Mouse (Mus musculus) embryonic facial prominence, embryonic 14.5 days (tissue): ENCODE measurements around the gene Treh. TPM values are rescaled to one million over a fixed set of nuclear protein-coding genes. Genes with fewer than 3 reads are reported as not detected.

Experiments used
- ATAC-seq: fragments of 200-750 bp; cut with Nextera tagmentation; 2 replicates; pipeline ENCODE4 v1.8.0; 2017; ENCODE audit warnings: low read depth, moderate number of reproducible peaks, moderate TSS enrichment
- DNase-seq: peaks from one replicate; pipeline ENCODE4 v3.0.0-alpha.2; 2015; ENCODE audit warnings: low spot score
- H3K27ac ChIP-seq: fragments of 300-500 bp; sonication (generic); replicated peaks from 2 replicates; pipeline ENCODE4 v1.5.1; 2014; ENCODE audit warnings: low read depth, mild to moderate bottlenecking, low read length, moderate library complexity
- H3K27me3 ChIP-seq: fragments of 300-500 bp; sonication (generic); replicated peaks from 2 replicates; pipeline ENCODE4 v1.6.1; 2014; ENCODE audit warnings: low read length; ENCODE audit not compliant: control insufficient read depth, insufficient read depth
- H3K36me3 ChIP-seq: fragments of 300-500 bp; sonication (generic); 2 replicates; pipeline ENCODE4 v1.6.1; 2014; ENCODE audit warnings: low read length, mixed read lengths; ENCODE audit not compliant: control insufficient read depth, insufficient read depth
- H3K4me1 ChIP-seq: fragments of 300-500 bp; sonication (generic); 2 replicates; pipeline ENCODE4 v1.6.1; 2014; ENCODE audit warnings: antibody characterized with exemption, low read length; ENCODE audit not compliant: control insufficient read depth, insufficient read depth
- H3K4me2 ChIP-seq: fragments of 300-500 bp; sonication (generic); 2 replicates; pipeline ENCODE4 v1.6.1; 2014; ENCODE audit warnings: low read depth, mild to moderate bottlenecking, low read length, moderate library complexity, mixed read lengths
- H3K4me3 ChIP-seq: fragments of 300-500 bp; sonication (generic); 2 replicates; pipeline ENCODE4 v1.5.1; 2014; ENCODE audit warnings: low read depth, mild to moderate bottlenecking, low read length
- H3K9ac ChIP-seq: fragments of 300-500 bp; sonication (generic); 2 replicates; pipeline ENCODE4 v1.6.1; 2014; ENCODE audit warnings: low read depth, mild to moderate bottlenecking, low read length, moderate library complexity, mixed read lengths
- H3K9me3 ChIP-seq: fragments of 300-500 bp; sonication (generic); 2 replicates; pipeline ENCODE4 v1.6.1; 2016; ENCODE audit warnings: low read length; ENCODE audit not compliant: control insufficient read depth
- WGBS: fragments of 180-500 bp; shearing (Covaris S2); extraction: QIAGEN DNeasy Blood & Tissue Kit; methylation state at CpG from one replicate; pipeline ENCODE4 v1.1.7; 2014; 5-methylcytosine and 5-hydroxymethylcytosine counted together
- polyA plus RNA-seq: library from polyadenylated mRNA; unstranded; fragments of >200 nt; fragmentation: Nextera tagmentation; extraction: Ambion mirVana; gene quantifications from 2 replicates; pipeline ENCODE4 v1.2.1, GENCODE M21; 2014

The Treh gene
- polyA plus RNA-seq, 1 experiment from 2014 or later: not detected

DNA sequence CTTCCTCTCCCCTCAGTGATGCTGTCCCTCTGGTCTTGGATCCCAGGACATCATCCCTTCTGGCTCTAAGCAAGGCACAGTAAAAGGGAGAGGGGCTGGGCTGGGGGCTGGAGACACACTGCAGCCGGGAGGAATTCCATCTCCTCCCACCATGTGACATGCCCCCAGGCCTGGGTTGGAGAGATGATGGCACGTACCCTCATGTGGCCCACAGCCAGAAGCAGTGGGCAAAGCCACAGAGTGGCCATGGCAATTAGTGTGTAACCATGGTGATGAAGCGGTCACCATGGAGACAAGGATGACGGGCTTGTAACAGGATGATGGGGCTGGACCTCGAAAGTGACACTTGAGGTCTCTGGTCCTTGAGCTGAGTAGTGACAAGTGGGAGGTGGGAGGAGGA, 13.6 kb downstream of the Treh start:
- Histone ChIP-seq H3K4me2 (no peak overlapping the region), H3K36me3 (peaks cover 50% of the 10 kb centered on the region), H3K4me3 (no peak overlapping the region), H3K4me1 (no peaks in the 10 kb centered on the region), H3K9me3 (no peaks in the 10 kb centered on the region), H3K27me3 (no peaks in the 10 kb centered on the region), H3K27ac (no peak overlapping the region), H3K9ac (no peak overlapping the region)
- WGBS: 55% methylated on average over 5 of the region's 5 CpGs
- ATAC-seq (no peak), DNase-seq (no peak)

DNA sequence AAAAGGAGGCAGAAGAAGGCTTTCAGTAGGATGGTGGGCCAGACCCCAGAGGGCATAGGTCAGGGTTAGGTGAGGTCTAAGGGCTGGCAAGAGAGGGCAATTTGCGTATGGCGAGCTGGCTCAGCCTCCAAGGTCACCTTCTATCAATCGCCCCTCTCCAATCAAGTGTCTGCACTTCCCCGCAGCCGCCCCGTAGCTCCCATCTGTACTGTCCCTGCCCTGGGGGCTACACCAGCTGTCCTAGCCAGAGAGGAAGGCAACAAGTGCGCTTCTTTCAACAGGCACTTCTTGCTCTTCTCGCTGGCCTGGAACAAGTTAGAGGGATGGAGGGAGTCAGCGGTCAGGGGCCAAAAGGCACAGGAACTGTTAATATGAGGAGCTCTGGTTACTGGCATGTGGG, 15.0 kb downstream of the Treh start:
- DNase-seq: no peak
- H3K9me3 ChIP-seq: no peaks in the 10 kb centered on the region
- H3K9ac ChIP-seq: no peak overlapping the region
- peaks cover 59% of the 10 kb centered on the region for H3K36me3 ChIP-seq
- 60% methylated on average over 9 of the region's 9 CpGs for WGBS
- H3K4me1 ChIP-seq: no peaks in the 10 kb centered on the region
- H3K4me2 ChIP-seq: no peak overlapping the region
- H3K4me3 ChIP-seq: no peak overlapping the region
- H3K27ac ChIP-seq: no peak overlapping the region
- H3K27me3 ChIP-seq: no peaks in the 10 kb centered on the region
- no peak for ATAC-seq

DNA sequence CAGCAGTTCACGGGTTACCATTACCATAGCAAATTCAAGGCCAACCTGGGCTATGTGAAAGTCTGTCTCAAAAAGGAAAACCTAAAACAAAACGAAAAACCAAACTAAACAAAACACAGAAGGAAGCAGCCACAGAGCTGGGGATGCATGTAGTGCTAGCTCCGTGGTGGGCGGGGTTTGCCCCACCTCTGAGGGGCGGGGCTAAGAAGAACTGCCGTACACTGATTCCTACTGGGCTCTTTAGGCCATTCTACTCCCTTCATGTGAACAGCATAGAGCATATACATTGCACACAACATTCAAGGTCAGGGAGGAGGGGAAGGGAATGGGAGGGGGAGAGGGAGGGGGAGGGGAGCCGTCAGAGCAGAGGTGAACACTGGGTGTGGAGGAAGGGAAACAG, 17.6 kb downstream of the Treh start:
- Histone ChIP-seq H3K9ac (no peak overlapping the region), H3K27ac (no peak overlapping the region), H3K27me3 (no peaks in the 10 kb centered on the region), H3K9me3 (no peaks in the 10 kb centered on the region), H3K4me1 (no peaks in the 10 kb centered on the region), H3K36me3 (peaks cover 85% of the 10 kb centered on the region), H3K4me2 (no peak overlapping the region), H3K4me3 (no peak overlapping the region)
- ATAC-seq: no peak
- 50% methylated on average over 7 of the region's 7 CpGs for WGBS
- no peak for DNase-seq

DNA sequence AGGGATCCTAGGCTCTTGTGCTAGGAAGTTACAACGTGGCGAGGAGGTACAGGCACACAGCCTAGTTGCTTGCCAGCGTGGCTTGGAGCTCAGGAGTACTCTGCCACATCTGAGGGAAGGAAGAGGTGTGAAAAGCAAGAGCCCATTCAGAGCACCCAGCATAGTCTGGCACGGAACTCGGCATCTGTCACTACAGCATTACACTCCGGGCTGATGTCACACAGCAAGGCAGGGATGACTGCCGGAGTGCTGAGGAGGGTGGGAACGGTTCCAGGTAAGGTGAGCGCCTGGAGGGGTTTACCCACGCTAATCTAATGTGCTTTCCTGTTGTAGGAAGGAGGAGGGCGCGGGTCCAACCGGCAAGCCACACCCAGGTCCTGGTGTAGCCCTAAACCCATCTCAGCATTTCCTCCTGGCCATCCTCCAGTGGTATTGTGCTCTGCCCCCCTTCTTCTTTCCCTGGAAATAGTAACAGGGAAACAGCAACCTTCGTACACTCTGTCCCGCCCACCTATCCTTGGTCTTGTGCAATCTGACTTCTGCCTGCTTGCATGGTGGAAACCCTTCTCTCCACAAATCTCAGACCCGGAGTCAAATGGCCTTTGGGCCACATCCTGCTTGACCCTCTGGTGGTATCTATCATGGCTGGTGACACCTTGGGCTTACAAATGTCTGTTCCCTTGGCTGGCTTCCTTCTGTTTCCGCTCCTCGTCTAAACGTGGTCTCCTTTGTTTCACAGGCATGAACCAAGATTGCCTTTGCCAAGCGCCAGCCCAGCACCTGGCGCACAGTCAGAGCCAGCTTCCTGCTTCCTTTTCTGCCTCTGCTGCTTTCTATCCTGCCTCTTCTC, 18.9 kb downstream of the Treh start:
- DNase-seq: peak; percentile 67
- H3K27ac ChIP-seq: no peak overlapping the region; the same call in 1 of the 2 replicates
- 79% methylated on average over 21 of the region's 21 CpGs for WGBS
- H3K4me2 ChIP-seq: no peak overlapping the region
- no peaks in the 10 kb centered on the region for H3K9me3 ChIP-seq
- H3K9ac ChIP-seq: no peak overlapping the region
- H3K36me3 ChIP-seq: peaks cover 90% of the 10 kb centered on the region
- ATAC-seq: peak; percentile 71
- H3K27me3 ChIP-seq: no peaks in the 10 kb centered on the region
- H3K4me3 ChIP-seq: no peak overlapping the region
- H3K4me1 ChIP-seq: no peaks in the 10 kb centered on the region

DNA sequence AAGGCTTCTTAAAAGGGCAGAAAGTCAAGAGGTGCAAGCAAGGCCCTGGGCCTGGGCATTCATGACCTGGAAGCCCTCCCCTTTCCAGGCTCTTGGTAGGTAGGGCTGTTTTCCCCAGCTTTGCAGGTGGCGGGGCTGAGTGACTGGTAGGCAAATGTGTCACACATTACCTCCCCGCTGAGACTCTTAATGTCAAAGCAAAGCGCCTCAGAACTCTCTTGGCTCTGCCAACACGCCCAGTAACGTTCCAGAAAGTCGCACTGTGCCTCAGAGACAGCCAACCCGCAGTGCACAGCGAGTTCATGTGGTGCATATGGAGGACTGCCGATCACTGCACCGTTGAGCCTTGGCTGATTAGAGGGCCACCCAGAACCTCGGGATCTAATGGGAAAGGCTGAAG, 20.0 kb downstream of the Treh start:
- WGBS: 91% methylated on average over 11 of the region's 11 CpGs
- ATAC-seq: no peak
- Histone ChIP-seq H3K4me3 (no peak overlapping the region), H3K4me1 (no peaks in the 10 kb centered on the region), H3K9me3 (no peaks in the 10 kb centered on the region), H3K27me3 (no peaks in the 10 kb centered on the region), H3K9ac (no peak overlapping the region), H3K27ac (no peak overlapping the region), H3K36me3 (peaks cover 90% of the 10 kb centered on the region), H3K4me2 (no peak overlapping the region)
- DNase-seq: no peak

DNA sequence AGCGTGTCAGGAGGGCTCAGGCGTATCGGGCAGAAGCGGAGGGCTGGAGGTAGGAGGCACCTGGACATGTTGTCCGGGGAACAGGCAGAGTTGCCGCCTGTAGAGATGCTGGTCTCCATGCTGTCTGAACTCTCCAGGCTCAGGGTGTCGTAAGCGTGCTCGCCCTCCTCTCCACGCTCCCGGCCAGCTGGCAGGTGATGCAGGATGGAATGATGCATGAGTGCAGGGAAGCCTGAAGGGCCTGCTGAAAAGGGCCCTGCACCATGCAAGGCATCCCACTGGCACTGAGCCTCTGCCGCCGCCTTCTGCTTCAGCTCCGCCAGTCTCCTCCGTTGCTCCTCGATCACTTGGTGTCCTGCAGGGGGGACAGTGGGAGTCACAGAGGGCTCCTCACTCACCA, 24.8 kb downstream of the Treh start:
- H3K4me3 ChIP-seq: no peak overlapping the region
- no peaks in the 10 kb centered on the region for H3K4me1 ChIP-seq
- WGBS: 95% methylated on average over 15 of the region's 16 CpGs
- H3K36me3 ChIP-seq: peaks cover 89% of the 10 kb centered on the region
- H3K27ac ChIP-seq: no peak overlapping the region
- H3K9ac ChIP-seq: no peak overlapping the region
- no peak overlapping the region for H3K4me2 ChIP-seq
- ATAC-seq (no peak), DNase-seq (no peak)
- H3K27me3 ChIP-seq: no peaks in the 10 kb centered on the region
- H3K9me3 ChIP-seq: no peaks in the 10 kb centered on the region

DNA sequence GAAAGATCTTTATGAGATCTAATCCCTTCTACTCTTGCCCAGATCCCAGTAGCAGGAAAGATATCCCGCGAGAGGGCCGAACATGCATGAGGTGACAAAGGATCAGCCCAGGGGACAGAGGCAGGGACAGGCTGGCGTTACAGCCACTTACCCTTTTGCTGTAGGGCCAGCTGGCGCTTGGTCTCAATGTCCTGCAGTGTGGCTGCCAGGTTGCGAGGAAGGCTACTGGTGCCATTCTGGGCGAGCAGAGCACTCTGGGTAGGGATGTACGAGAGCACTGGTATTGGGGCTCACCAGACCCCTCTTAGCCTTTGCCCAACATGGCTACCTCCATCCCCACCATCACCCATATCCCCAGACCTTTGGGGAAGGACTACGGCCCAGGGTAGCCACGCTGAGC, 26.2 kb downstream of the Treh start:
- H3K4me2 ChIP-seq: no peak overlapping the region
- H3K27ac ChIP-seq: no peak overlapping the region
- 87% methylated on average over 10 of the region's 10 CpGs for WGBS
- DNase-seq (no peak), ATAC-seq (no peak)
- H3K9me3 ChIP-seq: no peaks in the 10 kb centered on the region
- peaks cover 88% of the 10 kb centered on the region for H3K36me3 ChIP-seq
- no peak overlapping the region for H3K9ac ChIP-seq
- no peaks in the 10 kb centered on the region for H3K4me1 ChIP-seq
- no peaks in the 10 kb centered on the region for H3K27me3 ChIP-seq
- H3K4me3 ChIP-seq: no peak overlapping the region

DNA sequence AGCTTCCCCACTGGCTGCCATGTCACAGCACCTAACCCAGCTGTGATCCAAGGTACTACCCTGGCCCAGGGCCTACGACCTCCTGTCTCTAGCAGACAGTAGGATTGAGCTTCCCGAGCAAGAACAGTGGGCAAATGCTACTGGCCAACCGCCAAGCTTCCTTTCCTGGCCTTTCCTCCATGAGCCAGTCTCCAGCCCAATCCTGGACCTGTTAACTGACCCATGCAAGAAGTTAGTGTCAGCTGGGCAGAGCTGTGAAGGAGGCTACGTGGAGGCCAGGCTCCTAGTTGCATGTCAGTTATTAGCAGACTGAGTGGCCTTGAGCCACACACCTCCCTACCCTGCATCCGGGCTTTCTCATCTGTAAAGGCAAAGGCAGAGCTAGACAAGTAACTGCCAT, 26.7 kb downstream of the Treh start:
- Histone ChIP-seq H3K36me3 (peaks cover 88% of the 10 kb centered on the region), H3K27ac (no peak overlapping the region), H3K9ac (no peak overlapping the region), H3K4me1 (no peaks in the 10 kb centered on the region), H3K4me3 (no peak overlapping the region), H3K9me3 (no peaks in the 10 kb centered on the region), H3K27me3 (no peaks in the 10 kb centered on the region), H3K4me2 (no peak overlapping the region)
- WGBS: 91% methylated on average over 5 of the region's 5 CpGs
- no peak for ATAC-seq
- DNase-seq: no peak
